In genomic region chr14:64594811-64595522, GRCm38 (mm10) we compare ENCODE assay signal across 11 mouse cellular contexts.
DNase-seq lines count a peak whose midpoint lies in the region; ATAC-seq and TF ChIP-seq lines count a peak whose summit lies in the region.
"Had no signal": no experiment of that assay in that cellular context is flagged by ENCODE, and none has a peak within 500 bp of the region (broad histone marks: within the 10 kb centered on the region; RNA-seq: fewer than 3 reads in every experiment).

No protein-coding gene starts in this region.

- ATAC-seq in forebrain, embryonic 12.5 days (ENCODE audit: low FRiP score): peak; percentile 31; the same call in 1 of the 2 replicates
- ATAC-seq in midbrain, embryonic 11.5 days (ENCODE audit: low FRiP score): peak; percentile 66

- no peak for TF ChIP-seq CTCF in E14TG2a.4 (conservative IDR thresholded peaks at IDR 0.05; ENCODE audit: low read length)
- TF ChIP-seq CTCF in thymus, adult 2 months (IDR thresholded peaks at IDR 0.05; ENCODE audit: borderline replicate concordance, control insufficient read depth, extremely low read depth, insufficient read depth, low read length, poor library complexity): no peak
- no peak for TF ChIP-seq CTCF in lung, adult 2 months (IDR thresholded peaks at IDR 0.05; ENCODE audit: insufficient read depth, low read length)

- no peaks in the 10 kb centered on the region for H3K27me3 ChIP-seq in E14TG2a.4 (ENCODE audit: insufficient read depth, low read length)
- H3K27me3 ChIP-seq in forebrain, embryonic 12.5 days: peaks cover 41% of the 10 kb centered on the region
- H3K27me3 ChIP-seq in midbrain, embryonic 11.5 days (ENCODE audit: control insufficient read depth, insufficient read depth, low read length): peaks cover 15% of the 10 kb centered on the region
- peaks cover 8% of the 10 kb centered on the region for H3K27me3 ChIP-seq in thymus, adult 2 months (ENCODE audit: control insufficient read depth, insufficient read depth, low read length)

- in situ Hi-C loops in ES-E14 (cut with MboI; ENCODE audit: low sequenced_read_pairs in 2 of 2, unreplicated experiment in 2 of 2): loop anchor here in 1 of 2 experiments (25.0 kb wide), 1 partner anchor 1358 kb away; no protein-coding TSS in a partner anchor

- 0 out of 2 replicates have a peak overlapping the region, but pooled peaks have one; percentile 79 for H3K4me2 ChIP-seq in forebrain, embryonic 12.5 days
- no peak overlapping the region for H3K4me2 ChIP-seq in midbrain, embryonic 11.5 days
- H3K4me2 ChIP-seq: lung, embryonic 15.5 days had no signal

- H3K9ac ChIP-seq in ES-E14 (ENCODE audit: insufficient read depth, low read depth, low read length, poor library complexity, severe bottlenecking): peak overlapping the region; percentile 52; the same call in 1 of the 2 replicates
- H3K9ac ChIP-seq in forebrain, embryonic 12.5 days: peak overlapping the region; percentile 13; the same call in 1 of the 2 replicates
- no peak overlapping the region for H3K9ac ChIP-seq in midbrain, embryonic 11.5 days (ENCODE audit: low read length)
- H3K9ac ChIP-seq: lung, embryonic 15.5 days had no signal

- no peak for DNase-seq in ES-E14 (ENCODE audit: low read depth, low spot score)
- DNase-seq in midbrain, embryonic 11.5 days (ENCODE audit: low spot score, missing footprints): no peak
- no peak for DNase-seq in thymus, adult 2 months
- no peak for DNase-seq in frontal cortex, postnatal 25 days (ENCODE audit: low spot score in 2 of 2)
- DNase-seq in lung, adult 2 months: no peak
- DNase-seq: adrenal gland, postnatal 10 days; gastrocnemius, postnatal 25 days had no signal

- H3K9me3 ChIP-seq in E14TG2a.4 (ENCODE audit: low read length) (peaks cover 4% of the 10 kb centered on the region; the same call in 1 of the 2 replicates), ES-E14 (ENCODE audit: control insufficient read depth, insufficient read depth, low read depth, low read length) (no peaks in the 10 kb centered on the region)
- H3K9me3 ChIP-seq in forebrain, embryonic 12.5 days: no peaks in the 10 kb centered on the region
- no peaks in the 10 kb centered on the region for H3K9me3 ChIP-seq in midbrain, embryonic 11.5 days (ENCODE audit: control insufficient read depth, low read length)
- H3K9me3 ChIP-seq: lung, embryonic 15.5 days had no signal

- TF ChIP-seq POLR2A in thymus, adult 2 months (IDR thresholded peaks at IDR 0.05; ENCODE audit: control insufficient read depth, extremely low read depth, insufficient read depth, low read length, poor library complexity): no peak
- TF ChIP-seq POLR2A in lung, adult 2 months (IDR thresholded peaks at IDR 0.05; ENCODE audit: borderline replicate concordance, extremely low read depth, low read depth, low read length): no peak

- H3K4me1 ChIP-seq in E14TG2a.4 (replicated peaks; ENCODE audit: low read depth, low read length) (peaks cover 85% of the 10 kb centered on the region), ES-E14 (ENCODE audit: control insufficient read depth in 2 of 2, insufficient read depth in 2 of 2, low read length in 2 of 2, poor library complexity in 1 of 2) (peaks cover 13 to 33% of the 10 kb centered on the region in 2 experiments)
- H3K4me1 ChIP-seq in forebrain, embryonic 12.5 days: peaks cover 75% of the 10 kb centered on the region
- H3K4me1 ChIP-seq in midbrain, embryonic 11.5 days (ENCODE audit: control insufficient read depth, insufficient read depth, low read length): peaks cover 11% of the 10 kb centered on the region
- no peaks in the 10 kb centered on the region for H3K4me1 ChIP-seq in thymus, adult 2 months (replicated peaks; ENCODE audit: control insufficient read depth, insufficient read depth, low read length)
- H3K4me1 ChIP-seq in lung, adult 2 months (ENCODE audit: control insufficient read depth, insufficient read depth, low read length): peaks cover 2% of the 10 kb centered on the region; the same call in 1 of the 2 replicates

- peaks cover 28% of the 10 kb centered on the region for H3K36me3 ChIP-seq in E14TG2a.4 (ENCODE audit: insufficient read depth, low read length)
- H3K36me3 ChIP-seq in ES-E14 (ENCODE audit: control insufficient read depth, insufficient read depth, low read length, poor library complexity, severe bottlenecking): peaks cover 2% of the 10 kb centered on the region; the same call in 1 of the 2 replicates
- H3K36me3 ChIP-seq in forebrain, embryonic 12.5 days (replicated peaks): 0 out of 2 replicates have a peak, but pooled peaks cover 3% of the 10 kb centered on the region
- no peaks in the 10 kb centered on the region for H3K36me3 ChIP-seq in midbrain, embryonic 11.5 days (ENCODE audit: control insufficient read depth, insufficient read depth, low read length)
- H3K36me3 ChIP-seq in thymus, adult 2 months (ENCODE audit: control insufficient read depth, insufficient read depth, low read length): no peaks in the 10 kb centered on the region
- H3K36me3 ChIP-seq: lung, embryonic 15.5 days had no signal

- H3K4me3 ChIP-seq in E14TG2a.4 (replicated peaks; ENCODE audit: low read length) (peak overlapping the region; percentile 86), ES-E14 (ENCODE audit: insufficient read depth in 1 of 2, low read depth in 1 of 2, low read length in 2 of 2, poor library complexity in 1 of 2, severe bottlenecking in 1 of 2) (peak overlapping the region; percentile 18 to 19; a peak in 1 of 4 replicates)
- H3K4me3 ChIP-seq in forebrain, embryonic 12.5 days (replicated peaks): no peak overlapping the region
- no peak overlapping the region for H3K4me3 ChIP-seq in midbrain, embryonic 11.5 days (ENCODE audit: low read depth, low read length)
- no peak overlapping the region for H3K4me3 ChIP-seq in thymus, adult 2 months (ENCODE audit: control insufficient read depth, insufficient read depth, low read length)
- H3K4me3 ChIP-seq in lung, adult 2 months (replicated peaks; ENCODE audit: extremely low read depth, low read depth, low read length): no peak overlapping the region
- H3K4me3 ChIP-seq: lung, embryonic 15.5 days had no signal

- peak overlapping the region; percentile 93 for H3K27ac ChIP-seq in ES-E14 (ENCODE audit: insufficient read depth, low read depth, low read length, poor library complexity, severe bottlenecking)
- peak overlapping the region; percentile 99 for H3K27ac ChIP-seq in forebrain, embryonic 12.5 days
- peak overlapping the region; percentile 68 for H3K27ac ChIP-seq in midbrain, embryonic 11.5 days (ENCODE audit: low read depth, low read length)
- no peak overlapping the region for H3K27ac ChIP-seq in thymus, adult 2 months (ENCODE audit: control insufficient read depth, insufficient read depth, low read length)
- H3K27ac ChIP-seq: kidney, postnatal 0 days; lung, embryonic 15.5 days had no signal

- WGBS in forebrain, embryonic 12.5 days: 34% methylated on average over 9 of the region's 10 CpGs
- WGBS in midbrain, embryonic 11.5 days: 31% methylated on average over 10 of the region's 10 CpGs
- WGBS in thymus, adult 2 months: 89% methylated on average over 10 of the region's 10 CpGs
- WGBS in lung, adult 2 months: 64% methylated on average over 10 of the region's 10 CpGs

TF ChIP-seq in ES-E14, 5 proteins besides CTCF, POLR2A, EP300 and RAD21:
- TF ChIP-seq ZNF384 (IDR thresholded peaks at IDR 0.05; ENCODE audit: low read depth, low read length) (no peak), MAFK (IDR thresholded peaks at IDR 0.05; ENCODE audit: insufficient read depth, low read depth, low read length) (no peak), HCFC1 (IDR thresholded peaks at IDR 0.05; ENCODE audit: borderline replicate concordance, insufficient read depth, low read length) (no peak), CHD2 (IDR thresholded peaks at IDR 0.05; ENCODE audit: low read depth, low read length) (no peak), ZC3H11A (IDR thresholded peaks at IDR 0.05; ENCODE audit: borderline replicate concordance, low read depth, low read length) (no peak)

Comparison
In these comparisons a context has a peak if more than half of its experiments do, and no peak if none do; other contexts are left out.
1. H3K4me3 ChIP-seq: peak in E14TG2a.4 (single experiment) and ES-E14 (2 of 2); none in forebrain, embryonic 12.5 days (single experiment), midbrain, embryonic 11.5 days (single experiment), thymus, adult 2 months (single experiment) and lung, adult 2 months (single experiment).